Mouse (Mus musculus) layer of hippocampus, adult 2 months (tissue): ENCODE data around the gene Helz. TPM values are rescaled to one million over a fixed set of nuclear protein-coding genes. Genes with fewer than 3 reads are reported as not detected.

Experiments used
- DNase-seq, 2 experiments: peaks; one replicate each; pipeline ENCODE4 v3.0.0; 2022; ENCODE audit warnings: low spot score in 2 of 2
- H3K27ac ChIP-seq: fragments of 200-600 bp; 2 replicates; pipeline ENCODE4 v1.8.1; 2022
- H3K4me3 ChIP-seq: fragments of 200-600 bp; 2 replicates; pipeline ENCODE4 v1.8.1; 2022; ENCODE audit warnings: mild to moderate bottlenecking
- CTCF ChIP-seq: fragments of 200-600 bp; conservative IDR thresholded peaks from 2 replicates; pipeline ENCODE4 v1.8.1; 2022; ENCODE audit warnings: antibody characterized with exemption, mild to moderate bottlenecking, moderate library complexity
- microRNA-seq, 2 experiments: library from miRNA; unstranded; fragments of <30 nt; microRNA quantifications; one replicate each; pipeline ENCODE4 v1.2.0; 2021
- total RNA-seq, 2 experiments: library from RNA; stranded (reverse); gene quantifications; 2 replicates each; pipeline ENCODE4 v1.2.3; 2021

Helz gene
- total RNA-seq, 2 experiments from 2014 or later, result 44.9 to 51.5 TPM

DNA sequence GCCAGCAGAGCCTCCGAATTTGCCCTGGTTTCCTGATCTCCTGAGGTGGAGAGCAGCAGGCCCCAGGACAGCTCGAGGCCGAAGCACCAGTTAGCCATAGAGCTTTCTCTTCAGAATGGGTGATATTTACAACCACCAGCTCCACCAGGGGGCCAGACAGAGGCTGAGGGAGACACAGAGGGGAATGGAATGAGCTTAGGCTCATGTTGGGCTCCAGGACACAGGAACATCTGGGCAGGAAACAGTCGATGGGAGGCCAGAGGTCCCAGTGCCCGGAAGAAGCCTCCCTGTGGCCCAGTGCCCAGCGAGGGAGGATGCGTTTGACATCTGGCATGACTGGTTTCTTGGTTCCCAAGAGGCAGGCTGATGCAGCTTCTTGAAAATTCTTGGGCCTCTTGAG is 186.4 kb downstream of the Helz start:
- no peak for DNase-seq
- no peak overlapping the region for H3K4me3 ChIP-seq
- H3K27ac ChIP-seq, result no peak overlapping the region
- TF ChIP-seq CTCF, result peak; percentile 34

DNA sequence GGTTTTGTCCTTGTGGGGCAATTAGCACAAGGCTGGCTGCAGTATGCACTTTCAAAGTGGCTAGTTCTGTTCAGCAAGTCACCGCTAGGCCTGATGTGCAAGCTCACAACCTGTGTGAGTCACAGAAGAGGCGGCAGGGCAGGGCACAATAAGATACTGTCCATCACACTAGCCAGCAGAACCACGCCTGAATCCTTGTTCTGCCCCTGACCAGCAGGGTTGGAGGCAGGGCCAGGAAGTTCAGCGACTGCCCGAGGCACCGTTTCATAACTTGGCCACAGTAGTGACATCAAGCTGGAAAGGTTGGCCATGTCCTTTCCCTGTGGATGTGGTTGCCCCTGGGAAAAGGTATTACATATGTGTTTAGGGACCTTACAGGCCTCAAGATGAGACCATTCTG is 190.2 kb downstream of the Helz start:
- no peak overlapping the region for H3K27ac ChIP-seq
- H3K4me3 ChIP-seq, result no peak overlapping the region
- no peak for DNase-seq
- TF ChIP-seq CTCF, result no peak

DNA sequence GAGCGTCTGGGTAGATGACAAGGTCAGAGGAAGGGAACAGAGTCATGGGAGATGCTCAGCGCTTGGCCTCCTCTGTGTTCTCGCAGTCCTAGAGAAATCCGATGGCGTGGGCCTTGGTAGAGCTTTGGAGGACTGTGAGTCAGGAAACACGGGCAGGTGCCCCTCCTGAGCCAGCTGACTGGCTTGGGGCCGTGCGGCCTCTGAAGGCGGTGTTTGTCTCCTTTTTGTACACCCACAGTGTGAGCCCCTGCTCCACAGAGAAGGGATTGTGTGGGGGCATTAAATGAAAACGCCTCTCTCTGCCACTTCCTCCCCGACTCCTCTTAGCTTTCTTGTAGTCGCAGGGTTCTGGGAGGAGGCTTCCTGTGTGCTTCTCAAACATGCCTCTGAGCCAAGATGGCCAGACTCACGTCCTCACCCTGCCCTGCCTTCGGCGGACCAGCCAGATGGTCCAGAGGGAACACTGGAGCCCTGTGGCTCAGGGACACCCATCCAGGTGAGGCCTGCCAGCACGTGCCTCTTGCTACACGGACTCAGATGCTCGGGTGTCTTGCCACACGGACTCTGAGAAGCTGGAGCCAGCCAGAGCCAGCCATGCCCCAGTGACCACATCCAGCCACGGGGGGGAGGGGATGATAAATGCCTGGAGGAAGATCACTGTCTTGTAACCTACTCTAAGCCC is 190.8 kb downstream of the Helz start:
- Histone ChIP-seq H3K4me3 (no peak overlapping the region), H3K27ac (no peak overlapping the region)
- no peak for TF ChIP-seq CTCF
- peak in 1 of 2 experiments; percentile 12 for DNase-seq

DNA sequence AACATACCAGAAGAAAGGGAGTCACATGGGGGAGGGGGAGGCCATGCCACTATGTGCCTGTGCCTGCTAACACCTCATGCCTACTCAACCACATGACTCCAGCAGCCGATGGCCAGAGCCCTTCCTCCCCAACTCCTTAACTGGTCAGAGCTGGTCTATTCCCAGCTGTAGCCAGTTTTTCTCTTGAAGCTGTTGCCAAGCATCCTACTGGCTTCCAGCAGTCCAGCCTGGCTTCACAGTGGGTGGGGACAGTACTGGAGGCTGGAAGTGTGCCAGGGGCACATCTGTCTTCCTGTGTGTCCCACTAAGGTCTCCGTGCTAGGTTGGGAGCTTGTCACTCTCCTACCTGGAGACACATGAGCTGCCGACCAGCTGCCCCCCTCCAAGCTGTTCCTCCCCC is 195.4 kb downstream of the Helz start:
- TF ChIP-seq CTCF, result no peak
- Histone ChIP-seq H3K27ac (no peak overlapping the region), H3K4me3 (no peak overlapping the region)
- DNase-seq, result no peak

Small RNA genes within 50 kb of the gene (microRNA-seq; reads per million reads assigned to microRNA genes)
- 0.18 to 0.32 reads per million in 2 experiments for gene Mir6932

Other genes starting within 250 kb of the Helz start
- gene Pitpnc1, start 77.2 kb upstream of the Helz start, total RNA-seq, result 10 to 100 TPM; 54.3 to 60.0 TPM
- gene Psmd12, start 68.4 kb upstream of the Helz start, total RNA-seq, result 10 to 100 TPM; 65.9 to 69.3 TPM
- not detected for gene Cacng1, start 168.6 kb downstream of the Helz start, total RNA-seq
- gene Cacng4, start 246.6 kb downstream of the Helz start, total RNA-seq, result 10 to 100 TPM; 23.7 TPM